ENCODE assay signal across 10 mouse cellular contexts in genomic region chr7:101323141-101323594, GRCm38 (mm10). TPM values are rescaled to one million over a fixed set of nuclear protein-coding genes. Genes with fewer than 3 reads are reported as not detected.
A peak's percentile ranks its signal among the peaks of the same experiment; 100 is the strongest.
DNase-seq lines count a peak whose midpoint lies in the region; ATAC-seq and TF ChIP-seq lines count a peak whose summit lies in the region.
"Had no signal": no experiment of that assay in that cellular context is flagged by ENCODE, and none has a peak within 500 bp of the region (broad histone marks: within the 10 kb centered on the region; RNA-seq: fewer than 3 reads in every experiment).

No protein-coding gene starts in this region.

- H3K36me3 ChIP-seq in heart, embryonic 15.5 days = no peaks in the 10 kb centered on the region
- H3K36me3 ChIP-seq in liver, embryonic 12.5 days = peaks cover 19% of the 10 kb centered on the region
- H3K36me3 ChIP-seq: neural tube, embryonic 12.5 days had no signal

- no peak for TF ChIP-seq POLR2A in bone marrow, adult 2 months (IDR thresholded peaks at IDR 0.05; ENCODE audit: borderline replicate concordance, control insufficient read depth, low read depth, low read length)

- no peaks in the 10 kb centered on the region for H3K9me3 ChIP-seq in heart, embryonic 15.5 days (replicated peaks)
- H3K9me3 ChIP-seq in liver, embryonic 12.5 days (replicated peaks) = no peaks in the 10 kb centered on the region
- H3K9me3 ChIP-seq: neural tube, embryonic 12.5 days had no signal

- ATAC-seq in heart, embryonic 15.5 days (replicated peaks; ENCODE audit: insufficient number of reproducible peaks, insufficient read depth, low FRiP score, low read depth) = no peak
- peak; percentile 62 for ATAC-seq in erythroid progenitor cell, adult 5-6 weeks (replicated peaks; ENCODE audit: low FRiP score, poor library complexity, severe bottlenecking)
- ATAC-seq in liver, embryonic 12.5 days = peak; percentile 56

- DNase-seq in heart, postnatal 25 days (ENCODE audit: low spot score) = no peak
- no peak for DNase-seq in right cerebral cortex, postnatal 36 days (ENCODE audit: low spot score in 2 of 2)
- no peak for DNase-seq in adrenal gland, postnatal 10 days
- no peak for DNase-seq in left cerebral cortex, adult 18-20 months (ENCODE audit: low spot score in 2 of 2)
- DNase-seq: heart, postnatal 10 days had no signal

- intact Hi-C loops in heart, postnatal 25 days (cut with DNase I) = no loop called here

- H3K4me2 ChIP-seq in heart, embryonic 15.5 days = peak overlapping the region; percentile 98
- peak overlapping the region; percentile 98 for H3K4me2 ChIP-seq in liver, embryonic 12.5 days
- H3K4me2 ChIP-seq: neural tube, embryonic 12.5 days had no signal

- H3K27ac ChIP-seq in heart, embryonic 15.5 days = no peak overlapping the region
- peak overlapping the region; percentile 4; the same call in 1 of the 2 replicates for H3K27ac ChIP-seq in bone marrow, adult 2 months (ENCODE audit: control insufficient read depth, insufficient read depth, low read depth, low read length, poor library complexity)
- H3K27ac ChIP-seq in liver, embryonic 12.5 days = peak overlapping the region; percentile 69
- H3K27ac ChIP-seq: neural tube, embryonic 12.5 days had no signal

- H3K9ac ChIP-seq in heart, embryonic 15.5 days = no peak overlapping the region
- H3K9ac ChIP-seq in liver, embryonic 12.5 days = peak overlapping the region; percentile 82; the same call in 1 of the 2 replicates
- H3K9ac ChIP-seq: neural tube, embryonic 12.5 days had no signal

- peak; percentile 16; the same call in 1 of the 2 replicates for TF ChIP-seq CTCF in bone marrow, adult 2 months (IDR thresholded peaks at IDR 0.05; ENCODE audit: control insufficient read depth, insufficient read depth, low read length)

- peaks cover 14% of the 10 kb centered on the region for H3K27me3 ChIP-seq in heart, embryonic 15.5 days
- H3K27me3 ChIP-seq in liver, embryonic 12.5 days (replicated peaks) = peaks cover 7% of the 10 kb centered on the region

- WGBS in heart, embryonic 15.5 days = 62% methylated on average over 4 of the region's 4 CpGs
- WGBS in bone marrow, adult 2 months = 47% methylated on average over 4 of the region's 4 CpGs
- WGBS in liver, embryonic 12.5 days (ENCODE audit: insufficient replicate concordance) = 47% methylated on average over 4 of the region's 4 CpGs

- peaks cover 43% of the 10 kb centered on the region for H3K4me1 ChIP-seq in heart, embryonic 15.5 days (replicated peaks)
- H3K4me1 ChIP-seq in bone marrow, adult 2 months (ENCODE audit: control insufficient read depth, insufficient read depth, low read length) = no peaks in the 10 kb centered on the region; the same call in 1 of the 2 replicates
- peaks cover 84% of the 10 kb centered on the region for H3K4me1 ChIP-seq in liver, embryonic 12.5 days

- peak overlapping the region; percentile 80; the same call in 1 of the 2 replicates for H3K4me3 ChIP-seq in heart, embryonic 15.5 days
- H3K4me3 ChIP-seq in bone marrow, adult 2 months (replicated peaks; ENCODE audit: control insufficient read depth, low read depth, low read length) = peak overlapping the region; percentile 36
- peak overlapping the region; percentile 78 for H3K4me3 ChIP-seq in liver, embryonic 12.5 days
- H3K4me3 ChIP-seq: neural tube, embryonic 12.5 days had no signal

RNA-seq across cellular contexts. Expression of gene Stard10, which starts 6.3 kb away (rescaled TPM):
- 25.0 and 32.9 TPM in 2 replicates for polyA plus RNA-seq in heart, embryonic 15.5 days (2015; fragmentation: Nextera tagmentation; extraction: Ambion mirVana)
- 10 to 100 TPM; 57.4 to 65.4 TPM for total RNA-seq in heart, postnatal 25 days (2021)
- polyA plus RNA-seq in bone marrow, adult 2 months (2011; ENCODE audit: insufficient read depth, insufficient read length, low replicate concordance, missing spikeins) = 114 and 142 TPM in 2 replicates
- total RNA-seq in erythroid progenitor cell, adult 5-6 weeks (2015; ENCODE audit: low replicate concordance) = 73.9 and 101 TPM in 2 replicates
- 37.4 and 52.9 TPM in 2 replicates for total RNA-seq in erythroid progenitor cell, adult 5-6 weeks (2017; ENCODE audit: low replicate concordance)
- polyA plus RNA-seq in liver, embryonic 12.5 days (2016; fragmentation: Nextera tagmentation; extraction: Ambion mirVana) = 76.9 and 79.5 TPM in 2 replicates
- 100 to 1,000 TPM in 1 of 2 experiments, 10 to 100 TPM in 1; 53.2 to 109 TPM for total RNA-seq in adrenal gland, postnatal 10 days (2021)
- 10 to 100 TPM; 90.2 to 96.6 TPM for total RNA-seq in left cerebral cortex, adult 18-20 months (2021)

RNA-seq across cellular contexts. Expression of gene Atg16l2, which starts 21.1 kb away (rescaled TPM):
- 28.1 and 30.5 TPM in 2 replicates for polyA plus RNA-seq in heart, embryonic 15.5 days (2015; fragmentation: Nextera tagmentation; extraction: Ambion mirVana)
- total RNA-seq in heart, postnatal 25 days (2021) = 10 to 100 TPM; 11.4 to 12.6 TPM
- 28.2 and 38.6 TPM in 2 replicates for polyA plus RNA-seq in bone marrow, adult 2 months (2011; ENCODE audit: insufficient read depth, insufficient read length, low replicate concordance, missing spikeins)
- 1.4 and 5.9 TPM in 2 replicates for total RNA-seq in erythroid progenitor cell, adult 5-6 weeks (2015; ENCODE audit: low replicate concordance)
- total RNA-seq in erythroid progenitor cell, adult 5-6 weeks (2017; ENCODE audit: low replicate concordance) = 0.64 and 8.4 TPM in 2 replicates
- 4.7 and 5.7 TPM in 2 replicates for polyA plus RNA-seq in liver, embryonic 12.5 days (2016; fragmentation: Nextera tagmentation; extraction: Ambion mirVana)
- total RNA-seq in adrenal gland, postnatal 10 days (2021) = 10 to 100 TPM; 14.6 to 18.5 TPM
- 10 to 100 TPM; 59.1 to 62.5 TPM for total RNA-seq in left cerebral cortex, adult 18-20 months (2021)

RNA-seq across cellular contexts. Expression of gene Arap1, which starts 24.7 kb away (rescaled TPM):
- 23.5 and 38.4 TPM in 2 replicates for polyA plus RNA-seq in heart, embryonic 15.5 days (2015; fragmentation: Nextera tagmentation; extraction: Ambion mirVana)
- total RNA-seq in heart, postnatal 25 days (2021) = 10 to 100 TPM; 31.6 to 35.9 TPM
- 86.0 and 162 TPM in 2 replicates for polyA plus RNA-seq in bone marrow, adult 2 months (2011; ENCODE audit: insufficient read depth, insufficient read length, low replicate concordance, missing spikeins)
- total RNA-seq in erythroid progenitor cell, adult 5-6 weeks (2015; ENCODE audit: low replicate concordance) = 15.1 and 20.1 TPM in 2 replicates
- total RNA-seq in erythroid progenitor cell, adult 5-6 weeks (2017; ENCODE audit: low replicate concordance) = 10.6 and 12.7 TPM in 2 replicates
- polyA plus RNA-seq in liver, embryonic 12.5 days (2016; fragmentation: Nextera tagmentation; extraction: Ambion mirVana) = 20.5 and 24.6 TPM in 2 replicates
- total RNA-seq in adrenal gland, postnatal 10 days (2021) = 10 to 100 TPM; 47.2 to 74.1 TPM
- 10 to 100 TPM; 15.6 to 24.1 TPM for total RNA-seq in left cerebral cortex, adult 18-20 months (2021)
